Mouse (Mus musculus) adrenal gland, postnatal 36 days (tissue): ENCODE results near the gene Gm32687. TPM values are rescaled to one million over a fixed set of nuclear protein-coding genes. Genes with fewer than 3 reads are reported as not detected.
"Not testable (repeated sequence)": the region's sequence is repeated elsewhere in the genome, so short reads cannot be mapped to it uniquely, and the experiment has no call there.

Experiments
- DNase-seq, 2 experiments: peaks; one replicate each; pipeline ENCODE4 v3.0.0; 2021; ENCODE audit warnings: mixed read lengths in 1 of 2
- long read RNA-seq, 2 experiments: library from polyadenylated mRNA; stranded (forward); transcript quantifications; one replicate each; pipeline ENCODE4 v2.0.0; 2021; ENCODE audit warnings: borderline sequencing depth in 2 of 2
- total RNA-seq, 2 experiments: library from RNA; stranded (reverse); gene quantifications; 2 replicates each; pipeline ENCODE4 v1.2.3; 2021

The Gm32687 gene
- total RNA-seq, result 1 to 10 TPM; 1.4 to 1.9 TPM
- long read RNA-seq, experiment 1, partial matches to known transcripts, result 0 of 1 reads
- long read RNA-seq, experiment 1, other reads (novel, unspliced or antisense), result 1 of 1 reads
- long read RNA-seq, experiment 2, partial matches to known transcripts, result 0 of 1 reads
- long read RNA-seq, experiment 2, other reads (novel, unspliced or antisense), result 0 of 1 reads

DNA sequence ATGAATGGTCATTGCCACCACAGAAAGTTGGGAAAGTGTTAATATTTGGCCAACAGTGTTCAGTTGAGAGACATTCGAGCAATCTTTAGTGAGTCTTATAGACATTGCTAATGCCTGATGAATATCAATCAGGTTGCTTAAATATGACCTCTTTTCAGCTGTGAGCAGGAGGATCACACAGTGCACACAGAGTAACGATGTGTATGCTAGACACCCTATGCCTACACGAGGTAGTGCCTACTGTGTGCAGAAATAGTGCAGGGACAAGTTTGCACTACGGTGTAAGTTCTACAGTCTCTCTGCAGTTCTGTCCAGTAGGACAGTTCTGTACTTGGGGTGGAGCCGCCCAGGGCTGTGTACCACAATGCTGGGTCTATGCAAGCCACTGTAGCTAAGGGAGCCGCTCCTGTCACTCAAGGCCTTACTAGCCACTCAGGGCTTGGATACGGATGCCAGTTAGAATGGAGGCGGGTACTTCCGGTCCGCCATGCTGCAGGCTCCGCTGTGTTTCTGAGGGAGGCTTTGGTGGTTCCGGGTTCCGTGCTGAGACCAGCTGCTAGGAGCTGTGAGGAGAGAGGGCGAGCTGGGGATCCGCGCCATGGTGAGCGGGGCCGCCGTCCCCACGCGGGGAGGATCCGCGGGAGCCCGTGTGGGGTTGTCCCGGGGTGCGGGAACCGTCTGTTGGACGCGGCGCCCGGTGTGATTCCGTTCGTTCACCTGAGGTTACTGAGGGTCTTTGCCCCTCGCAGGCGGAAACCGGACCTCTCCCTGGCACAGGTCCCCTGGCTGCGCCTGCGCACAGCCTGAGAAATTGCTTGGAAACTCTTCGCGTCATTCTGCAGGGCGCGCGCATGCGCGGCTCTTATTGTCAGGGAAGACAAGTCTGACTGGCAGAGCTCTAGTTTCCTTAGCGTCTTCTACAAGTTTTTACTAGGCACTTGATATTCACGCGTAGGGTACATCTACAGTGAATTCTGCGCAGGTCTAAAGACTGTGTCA lies at the start of gene Gm32687:
Gm32687 (plus strand) TSS at position 526 of the 999 bp plus-strand sequence.
- peak in 1 of 2 experiments; percentile 0 for DNase-seq

DNA sequence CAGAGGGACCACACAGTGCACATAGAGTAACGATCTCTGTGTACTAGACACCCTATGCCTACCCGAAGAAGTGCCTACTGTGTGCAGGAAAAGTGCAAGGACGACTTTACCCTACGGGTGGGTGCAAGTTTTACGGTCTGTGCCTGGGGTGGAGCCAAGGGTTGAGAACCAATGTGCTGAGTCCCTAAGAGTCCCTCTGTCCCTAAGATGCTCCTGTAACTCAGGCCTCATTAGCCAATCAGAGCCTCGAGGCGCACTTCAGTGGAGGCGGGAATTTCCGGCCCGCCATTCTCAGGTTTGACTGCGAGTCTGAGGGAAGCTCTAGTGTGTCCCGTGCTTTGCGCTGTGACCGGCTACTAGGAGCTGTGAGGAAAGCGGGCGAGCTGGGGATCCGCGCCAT lies 17.5 kb upstream of the Gm32687 start:
- not testable (repeated sequence) for DNase-seq

DNA sequence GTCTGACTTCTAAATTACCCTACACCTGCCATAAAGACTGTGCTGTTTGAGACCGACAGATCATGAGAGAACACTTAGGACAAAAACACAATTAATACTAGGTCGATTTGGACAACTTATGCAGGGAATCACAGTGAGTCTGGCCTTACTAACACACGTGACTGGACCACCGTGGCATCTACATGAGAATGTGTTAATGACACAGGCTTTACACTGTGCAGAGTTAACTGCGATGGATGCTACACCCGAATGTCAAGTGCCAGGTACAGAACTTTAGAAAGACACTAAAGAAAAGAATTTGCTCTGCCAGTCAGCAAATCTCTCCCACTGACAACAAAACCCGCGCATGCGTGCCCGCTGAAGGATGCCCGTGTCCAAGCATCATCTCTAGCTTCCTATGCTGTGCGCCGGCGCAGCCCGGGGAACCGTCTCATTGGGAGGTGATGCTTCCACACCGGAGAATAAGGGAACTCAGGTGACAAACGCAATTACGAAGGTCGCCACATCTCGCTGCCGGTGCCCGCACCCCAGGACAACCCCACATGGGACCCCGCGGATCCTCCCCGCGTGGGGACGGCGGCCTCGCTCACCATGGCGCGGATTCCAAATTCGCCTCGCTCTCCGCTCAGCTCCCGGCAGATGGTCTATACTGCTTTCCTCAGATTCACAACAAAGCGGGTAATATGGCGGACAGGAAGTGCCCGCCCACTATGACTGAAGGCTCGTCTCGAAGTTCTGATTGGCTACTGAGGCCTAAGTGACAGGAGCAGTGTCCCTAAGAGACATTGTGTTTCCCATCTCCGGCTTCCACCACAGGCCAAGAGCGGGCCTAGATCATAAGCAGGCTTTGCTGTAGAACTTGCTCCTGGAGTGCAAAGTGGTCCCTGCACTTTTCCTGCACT lies 66.4 kb downstream of the Gm32687 start, which contains the start of gene Zfp781:
Zfp781 (minus strand) TSS at position 639 of the 902 bp plus-strand sequence.
- not testable (repeated sequence) for DNase-seq

Other genes with a start within 250 kb of the Gm32687 start
- 10 to 100 TPM; 17.6 to 20.8 TPM for gene Sirt6, start 236.1 kb upstream of the Gm32687 start, total RNA-seq
- 10 to 100 TPM; 19.2 to 19.7 TPM for gene Ankrd24, start 235.4 kb upstream of the Gm32687 start, total RNA-seq
- gene Gm10778, start 214.9 kb upstream of the Gm32687 start, total RNA-seq, result 1 to 10 TPM; 2.7 to 3.5 TPM
- 1 to 10 TPM; 5.1 to 5.7 TPM for gene Zfp433, start 159.1 kb upstream of the Gm32687 start, total RNA-seq
- 1 to 10 TPM; 2.3 to 2.8 TPM for gene Gm3055, start 92.8 kb upstream of the Gm32687 start, total RNA-seq
- 1 to 10 TPM; 1.6 to 2.1 TPM for gene Gm4767, start 51.7 kb upstream of the Gm32687 start, total RNA-seq
- 1 to 10 TPM in 1 of 2 experiments, under 1 TPM in 1; 0.20 to 1.2 TPM for gene Zfp781, start 66.5 kb downstream of the Gm32687 start, total RNA-seq
- 1 to 10 TPM; 5.6 to 7.2 TPM for gene Zfp873, start 184.2 kb downstream of the Gm32687 start, total RNA-seq
- gene BC024063, start 219.4 kb downstream of the Gm32687 start, total RNA-seq, result 1 to 10 TPM; 2.9 to 3.2 TPM